Mouse (Mus musculus) lung, adult 18-20 months (tissue): ENCODE results near the gene Prss28.

Experiments
- DNase-seq, 2 experiments: peaks; one replicate each; pipeline ENCODE4 v3.0.0; 2022; ENCODE audit warnings: mixed read lengths in 2 of 2

The Prss28 gene

GRCm38 (mm10) chr17:25308346-25308745, at the start of gene Prss28:
TSS of gene Prss28 (plus strand) at chr17:25308646.
- DNase-seq = no peak

- no peak for DNase-seq
Observed at GRCm38 (mm10) chr17:25264453-25264852, 44.0 kb upstream of the Prss28 start.

- peak; percentile 21 to 57 for DNase-seq
Observed at GRCm38 (mm10) chr17:25270795-25271335, 37.6 kb upstream of the Prss28 start.

- DNase-seq = peak; percentile 52 to 62
Observed at GRCm38 (mm10) chr17:25272326-25272725, 36.1 kb upstream of the Prss28 start.

GRCm38 (mm10) chr17:25272951-25273705, 35.3 kb upstream of the Prss28 start:
- DNase-seq = peak; percentile 89 to 91

GRCm38 (mm10) chr17:25273706-25274501, 34.5 kb upstream of the Prss28 start:
- peak; percentile 94 to 96 for DNase-seq

GRCm38 (mm10) chr17:25274571-25275346, 33.7 kb upstream of the Prss28 start, which contains the start of gene Ube2i:
TSS of gene Ube2i (minus strand) at chr17:25274622.
- DNase-seq = no peak

- DNase-seq = no peak
Observed at GRCm38 (mm10) chr17:25275833-25276232, 32.6 kb upstream of the Prss28 start.

- peak; percentile 78 to 83 for DNase-seq
Observed at GRCm38 (mm10) chr17:25282133-25282532, 26.3 kb upstream of the Prss28 start.

- DNase-seq = peak; percentile 66 to 76
Observed at GRCm38 (mm10) chr17:25285033-25285432, 23.4 kb upstream of the Prss28 start.

GRCm38 (mm10) chr17:25288842-25289241, 19.6 kb upstream of the Prss28 start:
- peak in 1 of 2 experiments; percentile 17 for DNase-seq

- DNase-seq = no peak
Observed at GRCm38 (mm10) chr17:25290411-25290810, 18.0 kb upstream of the Prss28 start.

- no peak for DNase-seq
Observed at GRCm38 (mm10) chr17:25293495-25293894, 15.0 kb upstream of the Prss28 start.

GRCm38 (mm10) chr17:25294111-25294510, 14.3 kb upstream of the Prss28 start:
- no peak for DNase-seq

GRCm38 (mm10) chr17:25298094-25298493, 10.4 kb upstream of the Prss28 start, which contains the start of gene Prss34:
TSS of gene Prss34 (plus strand) at chr17:25298394.
- no peak for DNase-seq

GRCm38 (mm10) chr17:25318354-25318753, 9.9 kb downstream of the Prss28 start, which contains the start of gene Prss29:
TSS of gene Prss29 (plus strand) at chr17:25318654.
- DNase-seq = no peak

GRCm38 (mm10) chr17:25320819-25321218, 12.4 kb downstream of the Prss28 start:
- no peak for DNase-seq

- DNase-seq = no peak
Observed at GRCm38 (mm10) chr17:25322930-25323329, 14.5 kb downstream of the Prss28 start.

GRCm38 (mm10) chr17:25332321-25332720, 23.9 kb downstream of the Prss28 start:
- no peak for DNase-seq

- peak; percentile 18 to 20 for DNase-seq
Observed at GRCm38 (mm10) chr17:25333943-25334342, 25.5 kb downstream of the Prss28 start.

- DNase-seq = no peak
Observed at GRCm38 (mm10) chr17:25338218-25338617, 29.8 kb downstream of the Prss28 start.

- DNase-seq = no peak
Observed at GRCm38 (mm10) chr17:25340003-25340402, 31.6 kb downstream of the Prss28 start.

- DNase-seq = no peak
Observed at GRCm38 (mm10) chr17:25341490-25341889, 33.0 kb downstream of the Prss28 start.
